Mouse (Mus musculus) forebrain, postnatal 0 days (tissue): ENCODE results near the gene Wdr11. TPM values are rescaled to one million over a fixed set of nuclear protein-coding genes. Genes with fewer than 3 reads are reported as not detected.

Experiments
- ATAC-seq: fragments of 200-750 bp; cut with Nextera tagmentation; 2 replicates; pipeline ENCODE4 v1.8.0; 2017; ENCODE audit warnings: mild to moderate bottlenecking, moderate library complexity
- DNase-seq: peaks from one replicate; pipeline ENCODE4 v3.0.0-alpha.2; 2015
- H3K27ac ChIP-seq: fragments of 300-500 bp; sonication (generic); 2 replicates; pipeline ENCODE4 v1.5.1; 2014; ENCODE audit warnings: low read depth, mild to moderate bottlenecking, antibody characterized with exemption, low read length, moderate library complexity, mixed read lengths
- H3K27me3 ChIP-seq: fragments of 300-500 bp; sonication (generic); 2 replicates; pipeline ENCODE4 v1.6.1; 2014; ENCODE audit warnings: mild to moderate bottlenecking, low read length, mixed read lengths; ENCODE audit not compliant: insufficient read depth
- H3K36me3 ChIP-seq: fragments of 300-500 bp; sonication (generic); 2 replicates; pipeline ENCODE4 v1.6.1; 2014; ENCODE audit warnings: mild to moderate bottlenecking, moderate library complexity; ENCODE audit not compliant: insufficient read depth
- H3K4me1 ChIP-seq: fragments of 300-500 bp; sonication (generic); 2 replicates; pipeline ENCODE4 v1.6.1; 2014; ENCODE audit warnings: antibody characterized with exemption; ENCODE audit not compliant: insufficient read depth
- H3K4me2 ChIP-seq: fragments of 300-500 bp; sonication (generic); 2 replicates; pipeline ENCODE4 v1.6.1; 2014; ENCODE audit warnings: low read depth, mild to moderate bottlenecking, moderate library complexity
- H3K4me3 ChIP-seq: fragments of 300-500 bp; sonication (generic); 2 replicates; pipeline ENCODE4 v1.5.1; 2014; ENCODE audit warnings: low read depth, low read length, mixed read lengths
- H3K9ac ChIP-seq: fragments of 300-500 bp; sonication (generic); 2 replicates; pipeline ENCODE4 v1.6.1; 2014; ENCODE audit warnings: mild to moderate bottlenecking
- H3K9me3 ChIP-seq: fragments of 300-500 bp; sonication (generic); 2 replicates; pipeline ENCODE4 v1.6.1; 2016; ENCODE audit warnings: low read length
- CTCF ChIP-seq: sonication (generic); IDR thresholded peaks from 2 replicates; pipeline ENCODE4 v1.5.1; 2016; ENCODE audit warnings: antibody characterized with exemption, control low read depth, low read depth
- WGBS: fragments of 180-500 bp; shearing (Covaris S2); extraction: QIAGEN DNeasy Blood & Tissue Kit; methylation state at CpG from one replicate; pipeline ENCODE4 v1.1.7; 2014; 5-methylcytosine and 5-hydroxymethylcytosine counted together
- polyA plus RNA-seq: library from polyadenylated mRNA; unstranded; fragments of >200 nt; fragmentation: Nextera tagmentation; extraction: Ambion mirVana; gene quantifications from 2 replicates; pipeline ENCODE4 v1.2.1, GENCODE M21; 2015
- total RNA-seq: library from RNA; depleted of rRNA; stranded (reverse); fragments of >200 nt; gene quantifications from 2 replicates; pipeline ENCODE4 v1.2.3, GENCODE M21; 2014; rRNA removed

The Wdr11 gene
- total RNA-seq (35.2 and 42.6 TPM in 2 replicates), polyA plus RNA-seq (21.8 and 29.5 TPM in 2 replicates)

- peak; percentile 97 for ATAC-seq
- peak within 1 kb of the TSS; percentile 68 for H3K4me2 ChIP-seq
- no peak for TF ChIP-seq CTCF
- peak within 1 kb of the TSS; percentile 84 for H3K9ac ChIP-seq
- peak within 1 kb of the TSS; percentile 92 for H3K27ac ChIP-seq
- no peaks in the 10 kb centered on the region for H3K9me3 ChIP-seq
- peaks cover 3% of the 10 kb centered on the region; the same call in 1 of the 2 replicates for H3K36me3 ChIP-seq
- H3K4me1 ChIP-seq = peaks cover 12% of the 10 kb centered on the region
- peak within 1 kb of the TSS; percentile 77 for H3K4me3 ChIP-seq
- no peaks in the 10 kb centered on the region for H3K27me3 ChIP-seq
- WGBS = 3% methylated on average over 37 of the region's 37 CpGs
- DNase-seq = peak; percentile 90
These were observed at the start of gene Wdr11 for GRCm38 (mm10) chr7:129591371-129592131. TSS of gene Wdr11 (plus strand) at chr7:129591863.

DNA sequence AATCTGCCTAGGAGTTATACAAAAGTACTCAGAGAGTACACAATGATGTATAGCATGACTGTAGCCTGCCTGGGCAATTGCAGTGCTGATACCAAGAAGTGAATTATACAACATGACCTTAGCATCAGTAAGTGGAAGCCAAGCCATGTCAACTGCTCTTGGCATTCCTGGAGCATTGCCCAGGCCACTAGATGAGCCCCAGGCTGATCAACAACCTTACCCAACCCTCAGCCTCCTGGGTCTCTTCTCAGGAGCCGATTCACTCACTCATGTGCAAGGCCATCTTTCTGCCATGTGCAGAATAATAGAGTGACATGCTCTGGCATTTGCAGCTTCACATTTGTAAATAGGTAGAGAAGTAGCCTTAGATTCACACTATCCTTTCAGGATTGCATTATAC lies 24.1 kb upstream of the Wdr11 start:
- no peaks in the 10 kb centered on the region for H3K27me3 ChIP-seq
- no peak for ATAC-seq
- 43% methylated on average over 1 of the region's 1 CpGs for WGBS

DNA sequence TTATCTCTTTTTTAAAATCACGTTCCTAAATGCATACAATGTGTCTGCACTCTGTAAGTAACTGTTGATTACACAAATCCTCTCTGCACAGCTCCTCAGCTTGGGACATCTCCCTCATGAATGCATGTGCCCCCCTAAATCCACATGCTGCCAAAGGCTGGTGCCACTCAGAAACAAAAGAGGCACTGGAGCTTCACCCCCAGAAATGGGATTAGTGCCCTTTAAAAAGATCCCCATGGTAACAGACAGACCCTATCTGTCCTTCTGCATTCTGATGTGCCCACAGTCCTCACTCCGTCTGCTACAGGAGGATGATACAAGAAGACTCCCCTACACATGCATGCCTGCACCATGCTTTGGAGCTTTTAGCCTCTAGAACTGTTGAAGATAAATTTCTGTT lies 23.3 kb upstream of the Wdr11 start:
- Histone ChIP-seq H3K9ac (no peak overlapping the region), H3K4me1 (no peaks in the 10 kb centered on the region), H3K36me3 (no peaks in the 10 kb centered on the region), H3K4me3 (no peak overlapping the region), H3K27ac (no peak overlapping the region), H3K9me3 (no peaks in the 10 kb centered on the region), H3K4me2 (no peak overlapping the region), H3K27me3 (no peaks in the 10 kb centered on the region)
- 11% methylated on average over 2 of the region's 2 CpGs for WGBS
- DNase-seq (no peak), ATAC-seq (no peak)
- no peak for TF ChIP-seq CTCF

More for the DNA sequence above, 24.1 kb upstream of the Wdr11 start:
- Histone ChIP-seq H3K9ac (no peak overlapping the region), H3K4me2 (no peak overlapping the region), H3K9me3 (no peaks in the 10 kb centered on the region), H3K27ac (no peak overlapping the region), H3K4me3 (no peak overlapping the region), H3K36me3 (no peaks in the 10 kb centered on the region), H3K4me1 (no peaks in the 10 kb centered on the region)
- no peak for DNase-seq
- TF ChIP-seq CTCF = no peak

- DNase-seq (no peak), ATAC-seq (no peak)
- no peak overlapping the region for H3K27ac ChIP-seq
- WGBS = 67% methylated on average over 4 of the region's 4 CpGs
- H3K36me3 ChIP-seq = no peaks in the 10 kb centered on the region
- no peak overlapping the region for H3K4me2 ChIP-seq
- no peak overlapping the region for H3K9ac ChIP-seq
- H3K9me3 ChIP-seq = no peaks in the 10 kb centered on the region
- H3K27me3 ChIP-seq = no peaks in the 10 kb centered on the region
- no peak for TF ChIP-seq CTCF
- H3K4me1 ChIP-seq = no peaks in the 10 kb centered on the region
- H3K4me3 ChIP-seq = no peak overlapping the region
These were observed 17.2 kb upstream of the Wdr11 start for GRCm38 (mm10) chr7:129574471-129574870.

DNA sequence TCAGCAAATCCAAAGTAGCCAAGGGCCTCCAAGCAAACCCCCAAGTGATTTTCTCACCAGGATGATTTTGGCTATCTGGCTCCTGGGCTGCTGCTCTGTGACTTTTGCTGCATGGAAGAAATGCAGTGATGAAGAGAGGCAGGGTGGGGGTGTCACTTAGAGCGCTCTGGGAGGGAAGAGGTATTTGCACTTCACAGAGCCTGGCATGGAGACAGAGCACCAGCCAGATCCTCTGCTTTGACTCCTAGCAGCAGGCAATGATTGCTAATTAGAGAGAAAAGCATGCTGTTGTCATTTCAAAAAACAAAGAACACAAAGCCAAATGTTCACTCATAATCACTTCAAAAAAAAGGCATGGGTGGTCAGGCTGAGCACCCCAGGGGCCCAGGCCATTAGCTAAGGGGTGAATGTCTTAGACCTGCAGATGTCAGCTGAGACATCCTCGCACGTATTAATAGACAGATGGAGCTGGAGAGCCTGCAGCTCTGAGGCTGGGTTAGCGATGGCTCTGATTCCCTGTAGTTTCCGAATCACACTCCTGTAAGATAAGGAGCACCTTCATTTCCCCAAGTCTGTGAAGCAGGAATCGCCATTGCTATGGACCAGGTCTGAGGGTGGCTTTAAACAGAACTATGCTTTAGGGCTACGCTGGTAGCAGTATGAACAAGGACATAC lies 16.4 kb upstream of the Wdr11 start:
- no peak for TF ChIP-seq CTCF
- no peaks in the 10 kb centered on the region for H3K36me3 ChIP-seq
- DNase-seq = peak; percentile 37
- ATAC-seq = no peak; the same call in 1 of the 2 replicates
- H3K9me3 ChIP-seq = no peaks in the 10 kb centered on the region
- no peaks in the 10 kb centered on the region for H3K4me1 ChIP-seq
- no peak overlapping the region for H3K4me3 ChIP-seq
- H3K4me2 ChIP-seq = no peak overlapping the region
- H3K9ac ChIP-seq = no peak overlapping the region
- 19% methylated on average over 7 of the region's 7 CpGs for WGBS
- H3K27ac ChIP-seq = no peak overlapping the region
- no peaks in the 10 kb centered on the region for H3K27me3 ChIP-seq

DNA sequence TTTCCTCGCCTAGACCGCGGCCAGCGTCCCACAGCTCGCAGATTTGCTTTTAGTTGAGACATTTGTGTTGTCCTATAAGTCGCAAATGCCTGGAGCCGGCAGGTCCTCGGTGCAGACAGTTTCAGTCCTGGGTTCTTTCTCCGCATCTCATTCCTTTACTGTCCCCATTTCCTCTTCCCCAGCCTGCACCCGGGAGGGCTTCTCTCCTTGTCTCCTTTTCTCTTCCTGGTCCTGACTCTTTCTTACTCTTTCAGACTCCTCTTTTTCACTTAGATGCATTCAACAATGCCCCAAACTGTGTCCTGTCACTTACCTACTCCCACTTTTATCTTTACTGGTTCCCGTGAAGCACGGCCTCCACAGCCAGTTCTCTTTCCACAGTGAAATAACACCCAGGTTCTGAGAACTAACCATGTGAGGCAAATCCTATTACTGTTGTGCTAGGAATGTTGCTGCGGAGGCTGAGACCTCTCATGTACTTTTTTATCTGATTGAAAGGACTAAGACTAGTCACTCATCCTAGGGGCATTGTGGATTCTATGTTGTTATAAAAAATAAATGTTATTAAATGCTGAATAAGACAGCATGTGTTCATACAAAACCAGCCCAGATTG lies 576 bp downstream of the Wdr11 start:
- Histone ChIP-seq H3K4me1 (peaks cover 12% of the 10 kb centered on the region), H3K36me3 (peaks cover 3% of the 10 kb centered on the region; the same call in 1 of the 2 replicates), H3K4me2 (peak overlapping the region; percentile 68), H3K27ac (peak overlapping the region; percentile 92), H3K9me3 (no peaks in the 10 kb centered on the region), H3K27me3 (no peaks in the 10 kb centered on the region), H3K9ac (peak overlapping the region; percentile 84), H3K4me3 (peak overlapping the region; percentile 77)
- no peak for DNase-seq
- under 1% methylated on average over 13 of the region's 13 CpGs for WGBS
- peak; percentile 38 for ATAC-seq
- no peak for TF ChIP-seq CTCF
